Mouse (Mus musculus): ENCODE data around the gene Zfp948. TPM values are rescaled to one million over a fixed set of nuclear protein-coding genes. Genes with fewer than 3 reads are reported as not detected.

The Zfp948 gene
- polyA plus RNA-seq, 1 experiment from 2014 or later, result 11.4 TPM

DNA sequence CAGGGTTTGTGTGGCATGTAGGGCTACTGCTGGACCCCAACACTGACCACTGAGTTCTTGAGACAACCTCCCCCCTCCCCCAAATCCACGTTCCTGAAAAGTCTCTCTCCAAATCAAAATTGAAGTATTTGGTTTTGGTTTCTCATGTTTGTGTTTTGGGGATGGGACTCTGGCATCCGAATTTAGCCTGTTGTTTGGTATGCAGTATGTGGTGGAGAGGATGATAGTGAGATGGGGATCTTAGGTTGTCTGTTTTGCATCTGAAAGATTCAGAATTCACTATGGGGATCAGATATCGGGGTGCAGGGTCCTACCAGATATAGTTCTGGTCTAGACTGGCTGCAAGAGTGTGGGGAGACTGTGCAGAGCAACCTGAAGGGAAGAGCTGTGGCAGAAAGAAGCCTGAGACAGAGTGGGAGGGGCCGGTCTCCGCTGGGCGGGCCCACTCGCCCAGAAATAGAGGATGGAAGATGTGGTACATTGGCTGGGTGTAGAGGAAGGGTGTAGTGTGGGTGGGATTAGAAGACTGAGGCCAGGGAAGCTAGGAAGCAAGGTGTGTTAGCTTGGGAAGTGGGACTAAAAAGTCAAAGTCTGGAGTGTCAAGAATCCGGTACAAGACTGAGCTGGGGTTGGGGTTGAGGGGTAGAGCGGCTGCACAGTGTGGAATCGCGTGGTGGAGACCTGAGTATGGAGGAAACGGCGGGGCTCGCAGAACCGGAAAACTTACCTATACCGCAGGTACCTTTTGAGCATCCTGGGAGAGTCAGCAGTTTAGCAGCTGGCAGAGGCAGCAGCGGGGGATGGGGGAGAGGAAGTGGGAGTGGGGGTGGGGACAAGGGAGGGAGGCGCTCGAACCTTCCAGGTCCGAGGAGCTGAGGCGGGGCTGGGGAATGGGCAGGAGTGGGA is 31.5 kb upstream of the Zfp948 start, which contains the start of gene Zfp52:
Zfp52 (plus strand) TSS at position 444 of the 906 bp plus-strand sequence.
- no peaks in the 10 kb centered on the region for H3K27me3 ChIP-seq
- TF ChIP-seq CTCF (IDR thresholded peaks at IDR 0.05), result no peak
- in situ Hi-C loops (cut with MboI; ENCODE audit: low pct_unique_long_range_greater_than_20kb), result no loop called here
- CTCF ChIA-PET, result interaction anchor here (0.6 to 4.0 kb wide), 18 partner anchors 19 to 576 kb away, joined by 3 to 34 read pairs (median 5); partner anchors contain the start of genes Zfp51, Zfp54 and Zfp948
- POLR2A ChIA-PET, result interaction anchor here (0.5 to 2.0 kb wide), 4 partner anchors 19 to 71 kb away, joined by 3 to 8 read pairs (median 3); partner anchors contain the start of gene Zfp948
- peak; percentile 78 for ATAC-seq
- no peak for DNase-seq (ENCODE audit: low read depth, low spot score)

DNA sequence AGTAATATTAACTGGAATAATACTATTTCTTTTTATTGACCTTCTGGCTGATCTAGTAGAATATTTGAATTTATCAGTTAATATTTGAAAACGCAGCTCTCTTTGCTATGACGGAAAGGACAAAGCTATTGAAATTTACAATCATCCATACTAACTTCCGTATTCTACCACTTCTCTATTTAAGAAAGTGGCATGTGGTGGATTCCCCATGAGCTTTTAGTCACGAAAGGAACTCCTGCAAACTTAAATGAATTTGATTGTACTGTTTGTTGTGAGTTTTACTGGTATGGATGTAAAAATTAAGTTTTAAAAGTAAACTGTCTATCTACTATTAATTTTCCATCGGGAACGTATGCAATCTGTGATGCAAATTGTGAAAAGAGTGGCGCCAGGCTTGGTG is 30.7 kb upstream of the Zfp948 start:
- ChIA-PET CTCF (interaction anchor here (1.3 to 4.0 kb wide), 5 partner anchors 20 to 272 kb away, joined by 5 to 34 read pairs (median 18); partner anchors contain the start of genes Zfp51 and Zfp948), POLR2A (interaction anchor here (0.7 to 2.0 kb wide), 3 partner anchors 19 to 43 kb away, joined by 3 to 8 read pairs (median 3); partner anchors contain the start of gene Zfp948)
- ATAC-seq (no peak), DNase-seq (ENCODE audit: low read depth, low spot score) (no peak)
- in situ Hi-C loops (cut with MboI; ENCODE audit: low pct_unique_long_range_greater_than_20kb), result no loop called here
- H3K27me3 ChIP-seq, result no peaks in the 10 kb centered on the region
- no peak for TF ChIP-seq CTCF (IDR thresholded peaks at IDR 0.05)

DNA sequence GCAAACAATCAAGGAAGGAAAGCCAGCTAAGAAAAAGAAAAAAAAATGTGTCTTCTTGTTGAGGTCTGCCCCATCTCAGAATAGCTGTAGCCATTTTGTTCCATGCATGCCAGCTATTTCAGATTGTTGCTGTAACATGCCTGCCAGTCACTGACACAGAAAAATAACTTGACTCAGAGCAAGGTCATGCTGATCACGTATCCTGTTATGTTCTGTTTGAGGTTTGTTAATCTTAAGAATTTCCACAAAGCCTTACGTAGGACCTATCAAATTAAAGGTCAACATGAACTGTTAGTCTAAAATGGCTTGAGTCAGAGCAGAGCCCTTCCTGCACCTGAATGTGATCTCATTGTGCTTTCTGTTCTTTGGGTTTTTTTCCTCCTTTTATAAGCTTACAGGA is 30.1 kb upstream of the Zfp948 start:
- ChIA-PET POLR2A (interaction anchor here (0.6 to 2.0 kb wide), 4 partner anchors 20 to 142 kb away, joined by 3 to 8 read pairs (median 3); partner anchors contain the start of gene Zfp948), CTCF (interaction anchor here (3.0 to 4.0 kb wide), 3 partner anchors 20 to 264 kb away, joined by 18 to 34 read pairs (median 19); partner anchors contain the start of gene Zfp948)
- DNase-seq (ENCODE audit: low read depth, low spot score) (no peak), ATAC-seq (no peak)
- H3K27me3 ChIP-seq, result no peaks in the 10 kb centered on the region
- no peak for TF ChIP-seq CTCF (IDR thresholded peaks at IDR 0.05)
- in situ Hi-C loops (cut with MboI; ENCODE audit: low pct_unique_long_range_greater_than_20kb), result no loop called here

DNA sequence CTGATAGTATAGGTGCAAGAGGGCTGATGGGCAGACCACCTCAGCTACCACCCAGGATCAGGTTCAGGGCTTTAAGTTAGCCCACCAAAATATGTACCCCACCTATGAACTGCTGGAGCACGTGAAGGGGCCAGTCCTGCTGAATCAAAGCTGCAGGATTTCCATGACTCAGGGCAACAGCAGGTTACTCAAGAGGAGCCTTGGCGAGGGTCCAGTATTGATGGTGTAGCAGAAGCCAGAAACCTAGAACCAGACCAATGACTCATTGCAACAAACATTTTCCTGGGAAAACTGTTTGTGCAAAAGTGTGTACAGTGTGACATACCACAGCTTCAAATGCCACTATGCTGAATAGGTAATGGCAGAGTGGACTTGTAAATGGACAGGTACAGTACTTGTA is 9.0 kb upstream of the Zfp948 start:
- in situ Hi-C loops (cut with MboI; ENCODE audit: low pct_unique_long_range_greater_than_20kb), result no loop called here
- ATAC-seq (no peak), DNase-seq (ENCODE audit: low read depth, low spot score) (no peak)
- H3K27me3 ChIP-seq, result no peaks in the 10 kb centered on the region
- TF ChIP-seq CTCF (IDR thresholded peaks at IDR 0.05), result no peak
- CTCF ChIA-PET, result interaction anchor here (0.8 to 1.5 kb wide), 3 partner anchors 9 to 23 kb away, joined by 4 to 5 read pairs (median 4); partner anchors contain the start of genes Zfp52 and Zfp948
- POLR2A ChIA-PET, result no interaction called here

DNA sequence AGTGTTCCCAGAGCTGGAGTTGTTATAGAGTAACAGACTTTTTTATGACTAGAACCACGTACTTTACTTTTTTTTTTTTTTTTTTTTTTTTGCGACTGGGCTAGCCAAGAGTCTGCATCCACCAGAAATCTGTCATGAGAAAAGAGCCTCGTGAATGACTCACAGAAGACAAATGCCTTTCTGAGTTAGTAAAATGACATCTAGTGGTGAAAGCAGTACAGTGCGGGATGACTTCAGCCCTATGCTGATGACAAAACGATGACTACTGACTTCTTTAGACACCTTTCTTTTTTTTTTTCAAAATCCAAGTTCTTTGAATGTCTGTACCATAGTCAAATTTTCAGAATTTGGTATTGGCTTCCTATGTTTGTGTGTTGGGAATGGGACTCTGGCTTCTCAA is 588 bp upstream of the Zfp948 start:
- ChIA-PET CTCF (interaction anchor here (0.6 to 3.3 kb wide), 4 partner anchors 9 to 50 kb away, joined by 3 to 18 read pairs (median 6); partner anchors contain the start of gene Zfp52), POLR2A (interaction anchor here (0.7 to 1.4 kb wide), 2 partner anchors 14 to 31 kb away, joined by 6 to 8 read pairs; partner anchors contain the start of gene Zfp52)
- in situ Hi-C loops (cut with MboI; ENCODE audit: low pct_unique_long_range_greater_than_20kb), result no loop called here
- no peaks in the 10 kb centered on the region for H3K27me3 ChIP-seq
- TF ChIP-seq CTCF (IDR thresholded peaks at IDR 0.05), result peak; percentile 50
- ATAC-seq (peak; percentile 88), DNase-seq (ENCODE audit: low read depth, low spot score) (peak; percentile 68)

DNA sequence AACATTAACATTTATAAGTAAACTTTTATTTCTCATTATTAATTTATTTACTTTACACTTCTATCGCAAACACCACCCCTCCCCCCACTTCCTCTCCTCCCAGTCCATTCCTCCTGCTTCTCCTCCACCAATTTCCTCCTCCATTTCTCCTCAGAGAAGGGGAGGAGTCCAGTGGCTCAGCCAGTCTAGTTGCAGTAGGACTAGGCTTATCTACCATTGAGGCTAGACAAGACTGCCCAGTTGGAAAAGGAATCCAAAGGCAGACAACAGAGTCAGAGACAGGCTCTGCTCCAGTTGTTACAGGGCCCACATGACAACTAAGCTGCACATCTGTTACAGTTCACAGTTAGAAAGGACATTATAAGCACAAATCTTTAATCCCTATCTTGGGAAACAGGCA is 888 bp downstream of the Zfp948 start:
- no peak for DNase-seq (ENCODE audit: low read depth, low spot score)
- no peak for TF ChIP-seq CTCF (IDR thresholded peaks at IDR 0.05)
- in situ Hi-C loops (cut with MboI; ENCODE audit: low pct_unique_long_range_greater_than_20kb), result no loop called here
- POLR2A ChIA-PET, result interaction anchor here (0.6 to 1.4 kb wide), 2 partner anchors 32 to 43 kb away, joined by 5 to 8 read pairs; partner anchors contain the start of gene Zfp52
- no peak for ATAC-seq
- CTCF ChIA-PET, result interaction anchor here (1.5 to 3.3 kb wide), 2 partner anchors 33 to 52 kb away, joined by 7 to 18 read pairs; partner anchors contain the start of gene Zfp52
- H3K27me3 ChIP-seq, result no peaks in the 10 kb centered on the region

DNA sequence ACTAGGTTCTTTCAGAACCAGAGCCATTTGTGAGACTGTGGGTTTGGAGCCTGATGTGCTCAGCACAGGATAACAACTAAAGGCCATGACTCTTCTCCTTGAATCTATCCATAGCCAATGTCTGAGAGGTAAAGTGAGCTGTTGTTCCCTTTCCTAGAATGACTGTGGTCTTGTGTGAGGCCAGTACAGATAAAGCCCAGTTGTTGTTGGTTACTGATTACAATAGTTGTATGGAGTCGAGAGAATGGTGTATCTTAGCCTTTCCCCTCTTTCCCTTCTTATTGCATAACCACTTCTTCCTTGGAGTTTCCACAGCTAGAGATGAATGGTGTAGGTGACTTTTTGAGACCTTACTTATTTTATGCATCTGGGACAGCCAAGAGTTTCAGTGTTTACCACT is 12.3 kb downstream of the Zfp948 start:
- no peak for TF ChIP-seq CTCF (IDR thresholded peaks at IDR 0.05)
- ChIA-PET POLR2A (interaction anchor here (0.6 kb wide), 1 partner anchor 43 kb away, joined by 3 read pairs; no protein-coding TSS in a partner anchor), CTCF (interaction anchor here (0.6 to 1.7 kb wide), 7 partner anchors 9 to 69 kb away, joined by 3 to 6 read pairs (median 3); no protein-coding TSS in a partner anchor)
- no peak for ATAC-seq
- H3K27me3 ChIP-seq, result no peaks in the 10 kb centered on the region
- DNase-seq (ENCODE audit: low read depth, low spot score), result no peak
- in situ Hi-C loops (cut with MboI; ENCODE audit: low pct_unique_long_range_greater_than_20kb), result no loop called here

DNA sequence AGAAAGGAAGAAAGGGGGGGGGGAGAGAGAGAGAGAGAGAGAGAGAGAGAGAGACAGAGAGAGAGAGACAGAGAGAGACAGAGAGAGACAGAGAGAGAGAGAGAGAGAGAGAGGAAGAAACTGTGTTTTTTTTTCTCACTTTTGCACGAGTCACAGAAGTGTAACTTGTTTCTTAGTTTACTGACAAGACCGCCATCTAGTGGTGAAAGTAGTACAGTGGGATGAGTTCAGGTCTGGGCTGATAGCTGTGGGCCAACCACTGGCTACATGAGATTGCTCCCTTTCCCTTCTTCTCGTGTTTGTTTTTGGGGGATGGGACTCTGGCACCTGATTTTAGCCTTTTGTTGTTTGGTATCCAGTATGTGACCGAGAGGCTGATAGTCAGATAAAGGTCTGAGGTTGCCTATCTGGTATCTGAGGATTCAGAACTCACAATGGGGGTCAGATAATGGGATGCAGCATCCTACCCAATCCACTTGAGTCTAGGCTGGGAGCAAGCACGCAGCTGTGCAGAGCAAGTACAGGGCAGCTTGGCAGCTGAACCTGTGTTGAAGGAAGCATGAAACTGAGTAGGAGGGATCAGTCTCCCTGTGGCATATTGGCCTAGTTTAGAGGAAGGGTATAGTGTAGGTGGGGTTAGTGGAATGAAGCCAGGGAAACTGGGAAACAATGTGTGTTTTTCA is 12.8 kb downstream of the Zfp948 start:
- ChIA-PET POLR2A (no interaction called here), CTCF (interaction anchor here (0.6 to 1.7 kb wide), 10 partner anchors 9 to 69 kb away, joined by 3 to 6 read pairs (median 4); no protein-coding TSS in a partner anchor)
- peak; percentile 72 for TF ChIP-seq CTCF (IDR thresholded peaks at IDR 0.05)
- ATAC-seq, result peak; percentile 93
- H3K27me3 ChIP-seq, result no peaks in the 10 kb centered on the region
- in situ Hi-C loops (cut with MboI; ENCODE audit: low pct_unique_long_range_greater_than_20kb), result no loop called here
- no peak for DNase-seq (ENCODE audit: low read depth, low spot score)

DNA sequence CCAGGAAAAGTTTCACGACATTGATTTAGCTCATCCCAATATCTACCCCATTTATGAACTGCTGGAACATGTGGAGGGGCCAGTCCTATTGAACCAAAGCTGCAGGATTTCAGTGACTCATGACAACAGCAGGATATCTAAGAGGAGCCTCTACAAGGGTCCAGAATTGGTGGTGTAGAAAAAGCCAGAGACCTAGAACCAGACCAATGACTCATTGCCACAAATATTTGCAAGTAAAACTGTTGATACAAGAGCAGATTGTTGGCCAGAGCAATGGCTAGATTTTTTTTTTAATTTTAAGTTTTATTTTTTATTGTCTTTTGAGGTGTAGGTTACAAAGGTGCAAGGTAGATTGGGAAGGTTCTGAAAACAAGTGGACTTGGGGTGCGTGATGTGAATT is 18.7 kb downstream of the Zfp948 start:
- ChIA-PET CTCF (no interaction called here), POLR2A (no interaction called here)
- no peak for TF ChIP-seq CTCF (IDR thresholded peaks at IDR 0.05)
- ATAC-seq (no peak), DNase-seq (ENCODE audit: low read depth, low spot score) (no peak)
- no peaks in the 10 kb centered on the region for H3K27me3 ChIP-seq
- in situ Hi-C loops (cut with MboI; ENCODE audit: low pct_unique_long_range_greater_than_20kb), result no loop called here

DNA sequence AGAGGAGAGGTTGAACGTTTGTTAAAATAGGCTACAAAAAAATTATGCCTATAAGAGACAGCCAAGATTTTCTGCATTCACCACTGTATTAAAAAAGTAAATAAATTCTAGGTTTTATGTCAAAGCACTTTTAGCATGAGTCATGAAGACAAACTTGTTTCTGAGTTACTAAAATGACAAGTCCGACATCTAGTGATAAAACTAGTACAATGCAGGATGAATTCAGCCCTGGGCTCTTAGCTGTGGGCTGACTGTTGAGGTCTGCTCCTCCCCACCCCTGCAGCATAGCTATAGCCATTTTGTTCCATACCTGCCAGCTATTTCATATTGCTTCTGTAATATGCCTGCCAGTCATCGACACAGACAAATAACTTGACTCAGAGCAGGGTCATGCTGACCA is 49.5 kb downstream of the Zfp948 start:
- in situ Hi-C loops (cut with MboI; ENCODE audit: low pct_unique_long_range_greater_than_20kb), result no loop called here
- ChIA-PET POLR2A (no interaction called here), CTCF (interaction anchor here (0.7 to 1.7 kb wide), 4 partner anchors 9 to 344 kb away, joined by 3 to 4 read pairs (median 3); no protein-coding TSS in a partner anchor)
- ATAC-seq (no peak), DNase-seq (ENCODE audit: low read depth, low spot score) (no peak)
- H3K27me3 ChIP-seq, result no peaks in the 10 kb centered on the region
- peak; percentile 35 for TF ChIP-seq CTCF (IDR thresholded peaks at IDR 0.05)
